Mouse (Mus musculus): ENCODE measurements around the gene Son.

Gene Son

GRCm38 (mm10) chr16:91647461-91648219, at the start of gene Son:
TSS of gene Son (plus strand) at chr16:91647506.
- CTCF ChIA-PET, result interaction anchor here in 3 of 4 experiments (0.6 to 1.2 kb wide), 6 partner anchors 47 to 1381 kb away, joined by 3 to 5 read pairs (median 3); no protein-coding TSS in a partner anchor
- POLR2A ChIA-PET, result interaction anchor here (0.5 to 14.5 kb wide), 165 partner anchors 8 to 1784 kb away, joined by 3 to 333 read pairs (median 5); partner anchors contain the start of genes Donson (in 4 of the 4), Ifnar1 (in 3 of the 4), Itsn1 (in 3 of the 4) and Cfap298 (in 2 of the 4)

GRCm38 (mm10) chr16:91597672-91598010, 49.7 kb upstream of the Son start, which contains the start of gene Tmem50b:
TSS of gene Tmem50b (minus strand) at chr16:91597800.
- POLR2A ChIA-PET, result interaction anchor here in 3 of 4 experiments (0.6 to 1.6 kb wide), 24 partner anchors 8 to 662 kb away, joined by 3 to 16 read pairs (median 4); partner anchors contain the start of genes Gart (in 2 of the 3), Ifnar1 (in 2 of the 3), Son (in 2 of the 3) and Cfap298 (in 1 of the 3)
- CTCF ChIA-PET, result interaction anchor here in 2 of 4 experiments (0.6 to 1.0 kb wide), 4 partner anchors 8 to 97 kb away, joined by 3 to 4 read pairs (median 3); no protein-coding TSS in a partner anchor

GRCm38 (mm10) chr16:91599242-91599641, 48.1 kb upstream of the Son start:
- CTCF ChIA-PET, result no interaction called here
- POLR2A ChIA-PET, result interaction anchor here in 1 of 4 experiments (1.6 kb wide), 1 partner anchor 48 kb away, joined by 13 read pairs; the partner anchor contains the start of genes Gart and Son

GRCm38 (mm10) chr16:91601081-91601480, 46.2 kb upstream of the Son start:
- POLR2A ChIA-PET, result interaction anchor here in 1 of 4 experiments (0.5 to 1.0 kb wide), 2 partner anchors 44 to 46 kb away, joined by 3 to 4 read pairs; partner anchors contain the start of gene Son
- CTCF ChIA-PET, result interaction anchor here in 2 of 4 experiments (0.5 to 0.6 kb wide), 2 partner anchors 18 to 169 kb away, joined by 3 read pairs; partner anchors contain the start of gene Dnajc28 (in 1 of the 2)

GRCm38 (mm10) chr16:91601693-91602092, 45.6 kb upstream of the Son start:
- CTCF ChIA-PET, result no interaction called here
- POLR2A ChIA-PET, result interaction anchor here in 1 of 4 experiments (0.5 kb wide), 1 partner anchor 43 kb away, joined by 4 read pairs; no protein-coding TSS in a partner anchor

- CTCF ChIA-PET, result no interaction called here
Observed at GRCm38 (mm10) chr16:91605156-91605555, 42.1 kb upstream of the Son start.

GRCm38 (mm10) chr16:91606958-91607357, 40.3 kb upstream of the Son start:
- POLR2A ChIA-PET, result interaction anchor here in 2 of 4 experiments (0.7 to 0.8 kb wide), 2 partner anchors 41 to 110 kb away, joined by 3 read pairs; no protein-coding TSS in a partner anchor
- CTCF ChIA-PET, result no interaction called here

More at GRCm38 (mm10) chr16:91605156-91605555, 42.1 kb upstream of the Son start:
- POLR2A ChIA-PET, result interaction anchor here in 1 of 4 experiments (0.8 to 2.1 kb wide), 3 partner anchors 7 to 12 kb away, joined by 3 to 5 read pairs (median 3); partner anchors contain the start of gene Tmem50b

- POLR2A ChIA-PET, result interaction anchor here in 3 of 4 experiments (0.7 to 2.1 kb wide), 10 partner anchors 11 to 629 kb away, joined by 3 to 10 read pairs (median 3); partner anchors contain the start of genes Gart (in 1 of the 3), Ifnar1 (in 1 of the 3) and Son (in 1 of the 3)
Observed at GRCm38 (mm10) chr16:91609501-91610245, 37.6 kb upstream of the Son start.

GRCm38 (mm10) chr16:91611248-91611647, 36.1 kb upstream of the Son start:
- ChIA-PET POLR2A (interaction anchor here in 3 of 4 experiments (0.7 to 2.6 kb wide), 14 partner anchors 9 to 84 kb away, joined by 3 to 12 read pairs (median 4); partner anchors contain the start of genes Son (in 3 of the 3), Gart (in 2 of the 3) and Tmem50b (in 2 of the 3)), CTCF (interaction anchor here in 3 of 4 experiments (0.5 to 1.3 kb wide), 3 partner anchors 8 to 147 kb away, joined by 3 to 5 read pairs (median 5); no protein-coding TSS in a partner anchor)

More at GRCm38 (mm10) chr16:91609501-91610245, 37.6 kb upstream of the Son start:
- CTCF ChIA-PET, result interaction anchor here in 1 of 4 experiments (0.6 to 1.1 kb wide), 2 partner anchors 19 to 97 kb away, joined by 3 read pairs; no protein-coding TSS in a partner anchor

GRCm38 (mm10) chr16:91612525-91612924, 34.8 kb upstream of the Son start:
- POLR2A ChIA-PET, result interaction anchor here in 2 of 4 experiments (0.9 to 2.6 kb wide), 6 partner anchors 14 to 86 kb away, joined by 3 to 11 read pairs (median 6); partner anchors contain the start of genes Gart (in 1 of the 2), Son (in 1 of the 2) and Tmem50b (in 1 of the 2)
- CTCF ChIA-PET, result no interaction called here

- POLR2A ChIA-PET, result interaction anchor here in 1 of 4 experiments (0.8 to 1.2 kb wide), 3 partner anchors 10 to 119 kb away, joined by 3 to 6 read pairs (median 4); partner anchors contain the start of genes Gart and Son
- CTCF ChIA-PET, result no interaction called here
Observed at GRCm38 (mm10) chr16:91614552-91614951, 32.8 kb upstream of the Son start.

GRCm38 (mm10) chr16:91618511-91619501, 28.5 kb upstream of the Son start, which contains the start of gene Dnajc28:
TSS of gene Dnajc28 (minus strand) at chr16:91619026.
- ChIA-PET CTCF (interaction anchor here in 2 of 4 experiments (0.6 kb wide), 4 partner anchors 18 to 267 kb away, joined by 3 to 10 read pairs (median 6); no protein-coding TSS in a partner anchor), POLR2A (interaction anchor here in 2 of 4 experiments (0.7 to 3.4 kb wide), 10 partner anchors 11 to 71 kb away, joined by 3 to 18 read pairs (median 3); partner anchors contain the start of genes Gart (in 2 of the 2) and Son (in 2 of the 2))

- POLR2A ChIA-PET, result interaction anchor here (0.6 to 2.9 kb wide), 26 partner anchors 8 to 226 kb away, joined by 3 to 36 read pairs (median 6); partner anchors contain the start of genes Gart (in 3 of the 4), Son (in 3 of the 4), Donson (in 2 of the 4) and Tmem50b (in 2 of the 4)
- CTCF ChIA-PET, result interaction anchor here in 3 of 4 experiments (0.6 to 1.4 kb wide), 3 partner anchors 11 to 699 kb away, joined by 4 read pairs; no protein-coding TSS in a partner anchor
Observed at GRCm38 (mm10) chr16:91620185-91620584, 27.1 kb upstream of the Son start.

- POLR2A ChIA-PET, result interaction anchor here (0.6 to 2.9 kb wide), 39 partner anchors 8 to 227 kb away, joined by 3 to 36 read pairs (median 5); partner anchors contain the start of genes Son (in 4 of the 4), Donson (in 3 of the 4), Gart (in 3 of the 4) and Tmem50b (in 2 of the 4)
- CTCF ChIA-PET, result interaction anchor here (0.6 to 1.4 kb wide), 5 partner anchors 10 to 315 kb away, joined by 3 to 4 read pairs (median 4); no protein-coding TSS in a partner anchor
Observed at GRCm38 (mm10) chr16:91620991-91621390, 26.3 kb upstream of the Son start.

- POLR2A ChIA-PET, result interaction anchor here in 3 of 4 experiments (0.7 to 1.8 kb wide), 5 partner anchors 14 to 58 kb away, joined by 3 to 6 read pairs (median 3); partner anchors contain the start of genes Gart (in 2 of the 3) and Son (in 2 of the 3)
- CTCF ChIA-PET, result no interaction called here
Observed at GRCm38 (mm10) chr16:91623074-91623473, 24.2 kb upstream of the Son start.

GRCm38 (mm10) chr16:91627831-91628230, 19.5 kb upstream of the Son start:
- POLR2A ChIA-PET, result interaction anchor here in 3 of 4 experiments (0.5 to 10.4 kb wide), 8 partner anchors 7 to 34 kb away, joined by 3 to 121 read pairs (median 20); partner anchors contain the start of genes Gart (in 3 of the 3) and Son (in 3 of the 3)

More at GRCm38 (mm10) chr16:91627831-91628230, 19.5 kb upstream of the Son start:
- CTCF ChIA-PET, result no interaction called here

Measured in embryonic stem cell, embryonic (primary cell).